Mouse (Mus musculus) bone marrow, adult 2 months (tissue): ENCODE data around the gene Cep83.

ENCODE experiments used
- CTCF ChIP-seq: fragments of 200-500 bp; IDR thresholded peaks from 2 replicates; pipeline ENCODE4 v1.5.1; 2011; ENCODE audit warnings: low read length, control low read depth; ENCODE audit not compliant: control insufficient read depth, insufficient read depth
- POLR2A ChIP-seq: fragments of 200-500 bp; IDR thresholded peaks from 2 replicates; pipeline ENCODE4 v1.6.1; 2011; ENCODE audit warnings: low read depth, mild to moderate bottlenecking, control low read depth, low read length, borderline replicate concordance; ENCODE audit not compliant: control insufficient read depth

- TF ChIP-seq CTCF (no peak), POLR2A (no peak)
Observed at GRCm38 (mm10) chr10:94811907-94812851, 123.7 kb downstream of the Cep83 start.
